Comparison of ENCODE assay signal across 25 mouse cellular contexts in the genomic region with DNA sequence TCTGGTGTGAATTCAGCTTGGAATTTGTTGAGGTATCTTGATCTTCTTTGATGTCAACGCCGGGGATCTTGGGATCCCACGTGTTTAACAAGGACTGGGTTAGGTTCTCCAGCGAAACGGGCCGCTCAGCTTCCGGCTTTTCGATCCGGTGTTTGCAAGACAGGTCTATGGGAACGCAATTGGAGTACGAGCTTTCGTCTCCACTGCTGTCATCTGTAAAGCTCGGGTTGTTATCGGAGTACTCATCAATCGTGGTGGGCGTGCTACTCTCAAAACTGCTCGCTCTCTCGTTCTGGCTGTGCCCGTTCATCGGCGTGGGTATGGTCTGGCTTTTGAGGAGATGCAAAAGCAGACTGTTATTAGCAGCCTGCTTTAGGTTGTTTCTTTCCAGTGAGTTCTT.
DNase-seq lines count a peak whose midpoint lies in the region; ATAC-seq and TF ChIP-seq lines count a peak whose summit lies in the region.
"Had no signal": no experiment of that assay in that cellular context is flagged by ENCODE, and none has a peak within 500 bp of the region (broad histone marks: within the 10 kb centered on the region; RNA-seq: fewer than 3 reads in every experiment).

No protein-coding gene starts in this region.

- no peak overlapping the region for H3K4me3 ChIP-seq in heart, embryonic 13.5 days
- H3K4me3 ChIP-seq in heart, embryonic 12.5 days: no peak overlapping the region
- no peak overlapping the region for H3K4me3 ChIP-seq in midbrain, embryonic 11.5 days (ENCODE audit: low read depth, low read length)
- H3K4me3 ChIP-seq in midbrain, embryonic 15.5 days: no peak overlapping the region
- no peak overlapping the region for H3K4me3 ChIP-seq in intestine, postnatal 0 days (ENCODE audit: low read depth, low read length)
- H3K4me3 ChIP-seq in small intestine, adult 2 months (ENCODE audit: low read depth, low read length): no peak overlapping the region
- H3K4me3 ChIP-seq in forebrain, embryonic 10.5 days: no peak overlapping the region
- H3K4me3 ChIP-seq: embryonic facial prominence, embryonic 10.5 days; embryonic facial prominence, embryonic 15.5 days; hindbrain, embryonic 13.5 days; kidney, embryonic 15.5 days; limb, embryonic 12.5 days; liver, embryonic 15.5 days; midbrain, embryonic 12.5 days; neural tube, embryonic 13.5 days had no signal

- no peak overlapping the region; the same call in 1 of the 2 replicates for H3K9ac ChIP-seq in heart, embryonic 13.5 days
- H3K9ac ChIP-seq in heart, embryonic 12.5 days: no peak overlapping the region
- no peak overlapping the region for H3K9ac ChIP-seq in midbrain, embryonic 11.5 days (ENCODE audit: low read length)
- H3K9ac ChIP-seq in midbrain, embryonic 15.5 days: no peak overlapping the region
- H3K9ac ChIP-seq in intestine, postnatal 0 days (ENCODE audit: low read depth, low read length): no peak overlapping the region
- H3K9ac ChIP-seq: embryonic facial prominence, embryonic 15.5 days; hindbrain, embryonic 13.5 days; kidney, embryonic 15.5 days; limb, embryonic 12.5 days; liver, embryonic 15.5 days; midbrain, embryonic 12.5 days; neural tube, embryonic 13.5 days had no signal

- H3K27ac ChIP-seq in heart, embryonic 13.5 days (replicated peaks): peak overlapping the region; percentile 54; the same call in 1 of the 2 replicates
- H3K27ac ChIP-seq in heart, embryonic 12.5 days (ENCODE audit: poor library complexity, severe bottlenecking): no peak overlapping the region
- no peak overlapping the region for H3K27ac ChIP-seq in midbrain, embryonic 11.5 days (ENCODE audit: low read depth, low read length)
- no peak overlapping the region for H3K27ac ChIP-seq in midbrain, embryonic 15.5 days
- H3K27ac ChIP-seq in intestine, postnatal 0 days (ENCODE audit: low read depth, low read length): peak overlapping the region; percentile 63
- peak overlapping the region; percentile 59; the same call in 1 of the 2 replicates for H3K27ac ChIP-seq in small intestine, adult 2 months (ENCODE audit: insufficient read depth, low read depth, low read length)
- H3K27ac ChIP-seq in forebrain, embryonic 10.5 days: no peak overlapping the region
- H3K27ac ChIP-seq: embryonic facial prominence, embryonic 10.5 days; embryonic facial prominence, embryonic 15.5 days; hindbrain, embryonic 13.5 days; kidney, embryonic 15.5 days; limb, embryonic 12.5 days; midbrain, embryonic 12.5 days; neural tube, embryonic 13.5 days had no signal

- ATAC-seq in heart, embryonic 13.5 days (ENCODE audit: extremely low read depth, insufficient number of reproducible peaks, low FRiP score, low TSS enrichment): no peak
- ATAC-seq in heart, embryonic 12.5 days (ENCODE audit: insufficient number of reproducible peaks, low FRiP score): no peak
- ATAC-seq in midbrain, embryonic 11.5 days (ENCODE audit: low FRiP score): no peak
- no peak for ATAC-seq in midbrain, embryonic 15.5 days (replicated peaks)
- ATAC-seq in intestine, postnatal 0 days: no peak; the same call in 1 of the 2 replicates
- ATAC-seq: CD4-positive, CD25-positive, alpha-beta regulatory T cell, adult 4 months; forebrain, embryonic 14.5 days had no signal

- no peaks in the 10 kb centered on the region for H3K9me3 ChIP-seq in heart, embryonic 13.5 days
- no peaks in the 10 kb centered on the region for H3K9me3 ChIP-seq in heart, embryonic 12.5 days (replicated peaks)
- no peaks in the 10 kb centered on the region for H3K9me3 ChIP-seq in midbrain, embryonic 11.5 days (ENCODE audit: control insufficient read depth, low read length)
- no peaks in the 10 kb centered on the region for H3K9me3 ChIP-seq in midbrain, embryonic 15.5 days
- H3K9me3 ChIP-seq in intestine, postnatal 0 days (ENCODE audit: control insufficient read depth): no peaks in the 10 kb centered on the region
- no peaks in the 10 kb centered on the region for H3K9me3 ChIP-seq in forebrain, embryonic 10.5 days
- H3K9me3 ChIP-seq: embryonic facial prominence, embryonic 10.5 days; embryonic facial prominence, embryonic 15.5 days; hindbrain, embryonic 13.5 days; kidney, embryonic 15.5 days; limb, embryonic 12.5 days; liver, embryonic 15.5 days; midbrain, embryonic 12.5 days; neural tube, embryonic 13.5 days had no signal

- 90% methylated on average over 21 of the region's 21 CpGs for WGBS in heart, embryonic 13.5 days
- 95% methylated on average over 21 of the region's 21 CpGs for WGBS in heart, embryonic 12.5 days
- WGBS in midbrain, embryonic 11.5 days: 97% methylated on average over 21 of the region's 21 CpGs
- WGBS in midbrain, embryonic 15.5 days: 96% methylated on average over 21 of the region's 21 CpGs
- WGBS in intestine, postnatal 0 days: 95% methylated on average over 21 of the region's 21 CpGs
- 93% methylated on average over 21 of the region's 21 CpGs for WGBS in small intestine, adult 2 months
- WGBS in forebrain, embryonic 10.5 days: 97% methylated on average over 21 of the region's 21 CpGs

- peaks cover 56% of the 10 kb centered on the region for H3K36me3 ChIP-seq in heart, embryonic 13.5 days
- peaks cover 39% of the 10 kb centered on the region for H3K36me3 ChIP-seq in heart, embryonic 12.5 days
- peaks cover 8% of the 10 kb centered on the region; the same call in 1 of the 2 replicates for H3K36me3 ChIP-seq in midbrain, embryonic 11.5 days (ENCODE audit: control insufficient read depth, insufficient read depth, low read length)
- peaks cover 5% of the 10 kb centered on the region; the same call in 1 of the 2 replicates for H3K36me3 ChIP-seq in midbrain, embryonic 15.5 days (replicated peaks)
- H3K36me3 ChIP-seq in intestine, postnatal 0 days (ENCODE audit: control insufficient read depth, insufficient read depth): peaks cover 36% of the 10 kb centered on the region
- peaks cover 44% of the 10 kb centered on the region for H3K36me3 ChIP-seq in small intestine, adult 2 months (ENCODE audit: control insufficient read depth, insufficient read depth, low read length)
- H3K36me3 ChIP-seq in forebrain, embryonic 10.5 days (replicated peaks): peaks cover 57% of the 10 kb centered on the region

- TF ChIP-seq CTCF in intestine, postnatal 0 days (IDR thresholded peaks at IDR 0.05; ENCODE audit: low read depth): no peak
- TF ChIP-seq CTCF in small intestine, adult 2 months (IDR thresholded peaks at IDR 0.05; ENCODE audit: extremely low read depth, insufficient read length, insufficient replicate concordance, low read depth, low read length): no peak

- H3K4me1 ChIP-seq in heart, embryonic 13.5 days: peaks cover 48% of the 10 kb centered on the region
- peaks cover 35% of the 10 kb centered on the region for H3K4me1 ChIP-seq in heart, embryonic 12.5 days (replicated peaks)
- no peaks in the 10 kb centered on the region for H3K4me1 ChIP-seq in midbrain, embryonic 11.5 days (ENCODE audit: control insufficient read depth, insufficient read depth, low read length)
- no peaks in the 10 kb centered on the region for H3K4me1 ChIP-seq in midbrain, embryonic 15.5 days
- peaks cover 6% of the 10 kb centered on the region; the same call in 1 of the 2 replicates for H3K4me1 ChIP-seq in intestine, postnatal 0 days (replicated peaks; ENCODE audit: control insufficient read depth, insufficient read depth, low read length)
- H3K4me1 ChIP-seq in small intestine, adult 2 months (ENCODE audit: control insufficient read depth, insufficient read depth, insufficient read length, low read length): peaks cover 19% of the 10 kb centered on the region
- 0 out of 2 replicates have a peak, but pooled peaks cover under 1% of the 10 kb centered on the region for H3K4me1 ChIP-seq in forebrain, embryonic 10.5 days
- H3K4me1 ChIP-seq: embryonic facial prominence, embryonic 15.5 days; kidney, embryonic 15.5 days; limb, embryonic 12.5 days; midbrain, embryonic 12.5 days; neural tube, embryonic 13.5 days had no signal

- TF ChIP-seq POLR2A in small intestine, adult 2 months (IDR thresholded peaks at IDR 0.05; ENCODE audit: low read depth, low read length): no peak

- H3K4me2 ChIP-seq in heart, embryonic 13.5 days: peak overlapping the region; percentile 46; the same call in 1 of the 2 replicates
- H3K4me2 ChIP-seq in heart, embryonic 12.5 days: no peak overlapping the region; the same call in 1 of the 2 replicates
- no peak overlapping the region for H3K4me2 ChIP-seq in midbrain, embryonic 11.5 days
- H3K4me2 ChIP-seq in midbrain, embryonic 15.5 days: no peak overlapping the region
- no peak overlapping the region for H3K4me2 ChIP-seq in intestine, postnatal 0 days (replicated peaks; ENCODE audit: low read depth)
- H3K4me2 ChIP-seq: embryonic facial prominence, embryonic 15.5 days; hindbrain, embryonic 13.5 days; kidney, embryonic 15.5 days; limb, embryonic 12.5 days; midbrain, embryonic 12.5 days; neural tube, embryonic 13.5 days had no signal

- DNase-seq in midbrain, embryonic 11.5 days (ENCODE audit: low spot score, missing footprints): peak; percentile 62
- DNase-seq in forebrain, embryonic 10.5 days (ENCODE audit: extremely low spot score, low spot score): no peak
- DNase-seq: cerebellum, adult 8-10 months; gastrocnemius, postnatal 14 days; kidney, adult 18-20 months; kidney, postnatal 25 days; lung, postnatal 36 days; right cerebral cortex, postnatal 14 days; thymus, adult 2 months; thymus, postnatal 36 days had no signal

- no peaks in the 10 kb centered on the region for H3K27me3 ChIP-seq in heart, embryonic 13.5 days (replicated peaks)
- H3K27me3 ChIP-seq in heart, embryonic 12.5 days (replicated peaks): no peaks in the 10 kb centered on the region
- H3K27me3 ChIP-seq in midbrain, embryonic 11.5 days (ENCODE audit: control insufficient read depth, insufficient read depth, low read length): no peaks in the 10 kb centered on the region
- no peaks in the 10 kb centered on the region for H3K27me3 ChIP-seq in midbrain, embryonic 15.5 days (replicated peaks)
- H3K27me3 ChIP-seq in intestine, postnatal 0 days (replicated peaks; ENCODE audit: control insufficient read depth, insufficient read depth, low read length): no peaks in the 10 kb centered on the region
- no peaks in the 10 kb centered on the region for H3K27me3 ChIP-seq in small intestine, adult 2 months (ENCODE audit: control insufficient read depth, insufficient read depth, low read length)
- H3K27me3 ChIP-seq in forebrain, embryonic 10.5 days (ENCODE audit: poor library complexity, severe bottlenecking): no peaks in the 10 kb centered on the region
- H3K27me3 ChIP-seq: embryonic facial prominence, embryonic 15.5 days; hindbrain, embryonic 13.5 days; kidney, embryonic 15.5 days; limb, embryonic 12.5 days; liver, embryonic 15.5 days; midbrain, embryonic 12.5 days; neural tube, embryonic 13.5 days had no signal

Comparison
In these comparisons a context has a peak if more than half of its experiments do, and no peak if none do; other contexts are left out.
1. H3K27ac ChIP-seq: peak in heart, embryonic 13.5 days (single experiment), intestine, postnatal 0 days (single experiment) and small intestine, adult 2 months (single experiment); none in heart, embryonic 12.5 days (single experiment), midbrain, embryonic 11.5 days (single experiment), midbrain, embryonic 15.5 days (single experiment) and forebrain, embryonic 10.5 days (single experiment).